Mouse (Mus musculus) liver, embryonic 14.5 days (tissue): ENCODE measurements around the gene Bspry. TPM values are rescaled to one million over a fixed set of nuclear protein-coding genes. Genes with fewer than 3 reads are reported as not detected.
"Not testable (repeated sequence)": the region's sequence is repeated elsewhere in the genome, so short reads cannot be mapped to it uniquely, and the experiment has no call there.

Source experiments
- ATAC-seq: fragments of 200-750 bp; cut with Nextera tagmentation; 2 replicates; pipeline ENCODE4 v1.8.0; 2017; ENCODE audit warnings: moderate number of reproducible peaks, mild to moderate bottlenecking, moderate library complexity; ENCODE audit not compliant: insufficient read depth
- DNase-seq, 3 experiments: peaks; one replicate each; pipeline ENCODE4 v3.0.0-alpha.2; 2012 to 2013; ENCODE audit warnings: low read depth in 3 of 3, low spot score in 3 of 3
- H3K27ac ChIP-seq: fragments of 300-500 bp; sonication (generic); 2 replicates; pipeline ENCODE4 v1.5.1; 2014; ENCODE audit warnings: moderate library complexity, mild to moderate bottlenecking, control low read depth, inconsistent platforms
- H3K27me3 ChIP-seq: fragments of 300-500 bp; sonication (generic); 2 replicates; pipeline ENCODE4 v1.6.1; 2014; ENCODE audit warnings: mild to moderate bottlenecking, low read length, moderate library complexity; ENCODE audit not compliant: control insufficient read depth, insufficient read depth
- H3K36me3 ChIP-seq: fragments of 300-500 bp; sonication (generic); replicated peaks from 2 replicates; pipeline ENCODE4 v1.6.1; 2014; ENCODE audit warnings: low read depth; ENCODE audit not compliant: control insufficient read depth, insufficient read depth
- H3K4me1 ChIP-seq, 2 experiments: fragments of 200-500 bp in 1 of 2; fragments of 300-500 bp in 1 of 2; sonication (generic) in 1 of 2; replicated peaks; 2 replicates each; pipeline ENCODE4 v1.6.1; 2012 to 2014; ENCODE audit warnings: antibody characterized with exemption in 1 of 2, inconsistent platforms in 1 of 2, low read length in 1 of 2; ENCODE audit not compliant: control insufficient read depth in 2 of 2, insufficient read depth in 2 of 2
- H3K4me2 ChIP-seq: fragments of 300-500 bp; sonication (generic); 2 replicates; pipeline ENCODE4 v1.6.1; 2014; ENCODE audit warnings: low read depth, mild to moderate bottlenecking, control low read depth, moderate library complexity
- H3K4me3 ChIP-seq, 2 experiments: fragments of 200-500 bp in 1 of 2; fragments of 300-500 bp in 1 of 2; sonication (generic) in 1 of 2; 2 replicates each; pipeline ENCODE4 v1.5.1; 2012 to 2014; ENCODE audit warnings: low read depth in 2 of 2, low read length in 2 of 2, mild to moderate bottlenecking in 2 of 2, control low read depth in 1 of 2, inconsistent platforms in 1 of 2, moderate library complexity in 1 of 2; ENCODE audit not compliant: insufficient read depth in 1 of 2
- H3K9ac ChIP-seq: fragments of 300-500 bp; sonication (generic); replicated peaks from 2 replicates; pipeline ENCODE4 v1.6.1; 2014; ENCODE audit warnings: mild to moderate bottlenecking, control low read depth, moderate library complexity
- H3K9me3 ChIP-seq: fragments of 300-500 bp; sonication (generic); 2 replicates; pipeline ENCODE4 v1.6.1; 2016; ENCODE audit warnings: low read length, mixed read lengths; ENCODE audit not compliant: control insufficient read depth
- CTCF ChIP-seq: IDR thresholded peaks from 2 replicates; pipeline ENCODE4 v1.5.1; 2016; ENCODE audit warnings: antibody characterized with exemption, low read depth, control low read depth
- EP300 ChIP-seq: IDR thresholded peaks from 2 replicates; pipeline ENCODE4 v1.6.1; 2016; ENCODE audit warnings: antibody characterized with exemption, low read depth
- WGBS: fragments of 180-500 bp; shearing (Covaris S2); extraction: QIAGEN DNeasy Blood & Tissue Kit; methylation state at CpG from one replicate; pipeline ENCODE4 v1.1.7; 2014; ENCODE audit not compliant: insufficient replicate concordance; 5-methylcytosine and 5-hydroxymethylcytosine counted together
- polyA plus RNA-seq, 2 experiments: library from polyadenylated mRNA; depleted of rRNA in 1 of 2; stranded (reverse) in 1 of 2; unstranded in 1 of 2; fragments of >200 nt; fragmentation: Nextera tagmentation in 1 of 2; extraction: Ambion mirVana in 1 of 2; gene quantifications; 2 replicates each; pipeline versions ENCODE4 v1.2.1 to v1.2.3; 2012 to 2014

Gene Bspry
- polyA plus RNA-seq, 2 experiments: 0.17 to 0.19 TPM

GRCm38 (mm10) chr4:62472071-62472470, 7.8 kb upstream of the Bspry start:
- no peaks in the 10 kb centered on the region for H3K9me3 ChIP-seq
- no peaks in the 10 kb centered on the region for H3K27me3 ChIP-seq
- ATAC-seq (no peak), DNase-seq (no peak)
- no peak overlapping the region for H3K4me2 ChIP-seq
- TF ChIP-seq EP300 (no peak), CTCF (no peak)
- no peaks in the 10 kb centered on the region for H3K36me3 ChIP-seq
- H3K4me1 ChIP-seq: peaks cover 5 to 7% of the 10 kb centered on the region in 2 experiments; a peak in 3 of 4 replicates
- WGBS: 76% methylated on average over 2 of the region's 2 CpGs
- H3K9ac ChIP-seq: no peak overlapping the region
- no peak overlapping the region for H3K27ac ChIP-seq
- H3K4me3 ChIP-seq: no peak overlapping the region

GRCm38 (mm10) chr4:62475131-62475530, 4.7 kb upstream of the Bspry start:
- H3K4me1 ChIP-seq: peaks cover 11% of the 10 kb centered on the region in 2 experiments; a peak in 3 of 4 replicates
- TF ChIP-seq CTCF (no peak), EP300 (no peak)
- WGBS: 72% methylated on average over 2 of the region's 2 CpGs
- H3K4me3 ChIP-seq: no peak overlapping the region
- no peaks in the 10 kb centered on the region for H3K36me3 ChIP-seq
- no peak overlapping the region for H3K9ac ChIP-seq
- no peak overlapping the region for H3K27ac ChIP-seq
- no peak overlapping the region for H3K4me2 ChIP-seq
- no peaks in the 10 kb centered on the region for H3K9me3 ChIP-seq
- peaks cover 9% of the 10 kb centered on the region for H3K27me3 ChIP-seq
- ATAC-seq (no peak), DNase-seq (no peak)

- H3K9me3 ChIP-seq: no peaks in the 10 kb centered on the region
- no peak overlapping the region for H3K9ac ChIP-seq
- H3K27ac ChIP-seq: no peak overlapping the region
- H3K4me3 ChIP-seq: no peak overlapping the region
- DNase-seq (no peak), ATAC-seq (no peak)
- H3K4me2 ChIP-seq: no peak overlapping the region
- peaks cover 16% of the 10 kb centered on the region for H3K27me3 ChIP-seq
- no peak for TF ChIP-seq CTCF
- TF ChIP-seq EP300: no peak
- peaks cover 6 to 7% of the 10 kb centered on the region in 2 experiments; a peak in 3 of 4 replicates for H3K4me1 ChIP-seq
- H3K36me3 ChIP-seq: no peaks in the 10 kb centered on the region
- WGBS: 76% methylated on average over 6 of the region's 6 CpGs
These were observed 4.1 kb upstream of the Bspry start for GRCm38 (mm10) chr4:62475793-62476192.

- ATAC-seq: no peak
- TF ChIP-seq EP300 (no peak), CTCF (no peak)
- Histone ChIP-seq H3K9me3 (no peaks in the 10 kb centered on the region), H3K27ac (no peak overlapping the region), H3K27me3 (peaks cover 26% of the 10 kb centered on the region), H3K36me3 (no peaks in the 10 kb centered on the region), H3K4me1 (peaks cover 6 to 7% of the 10 kb centered on the region in 2 experiments; a peak in 3 of 4 replicates), H3K9ac (no peak overlapping the region), H3K4me2 (no peak overlapping the region), H3K4me3 (no peak overlapping the region)
- no peak for DNase-seq
- WGBS: 73% methylated on average over 6 of the region's 6 CpGs
These were observed 2.2 kb upstream of the Bspry start for GRCm38 (mm10) chr4:62477542-62478244.

GRCm38 (mm10) chr4:62479593-62479936, 288 bp upstream of the Bspry start:
- WGBS: 11% methylated on average over 11 of the region's 11 CpGs
- H3K36me3 ChIP-seq, DNase-seq, H3K4me1 ChIP-seq, H3K9me3 ChIP-seq, H3K9ac ChIP-seq, H3K27ac ChIP-seq: not testable (repeated sequence)
- peak overlapping the region; percentile 7 to 57 for H3K4me3 ChIP-seq
- ATAC-seq: peak; percentile 34; the same call in 1 of the 2 replicates
- peak overlapping the region; percentile 80 for H3K4me2 ChIP-seq
- peaks cover 26% of the 10 kb centered on the region for H3K27me3 ChIP-seq
- peak; percentile 72 for TF ChIP-seq CTCF
